In genomic region chr1:165282967-165283345, GRCm38 (mm10) we compare ENCODE assay signal across 8 mouse cellular contexts. TPM values are rescaled to one million over a fixed set of nuclear protein-coding genes. Genes with fewer than 3 reads are reported as not detected.
DNase-seq lines count a peak whose midpoint lies in the region; ATAC-seq and TF ChIP-seq lines count a peak whose summit lies in the region.

No protein-coding gene starts in this region.

- ATAC-seq in liver, embryonic 12.5 days: no peak
- no peak for ATAC-seq in liver, postnatal 0 days
- ATAC-seq in forebrain, embryonic 15.5 days (replicated peaks): 0 out of 2 replicates have a peak, but pooled peaks have one; percentile 0

- no peaks in the 10 kb centered on the region for H3K9me3 ChIP-seq in liver, embryonic 12.5 days (replicated peaks)
- no peaks in the 10 kb centered on the region for H3K9me3 ChIP-seq in liver, postnatal 0 days (ENCODE audit: low read length)
- H3K9me3 ChIP-seq in forebrain, embryonic 15.5 days: no peaks in the 10 kb centered on the region
- H3K9me3 ChIP-seq in limb, embryonic 10.5 days (replicated peaks): no peaks in the 10 kb centered on the region

- TF ChIP-seq EP300 in liver, postnatal 0 days (IDR thresholded peaks at IDR 0.05; ENCODE audit: low read depth): no peak

- TF ChIP-seq POLR2A in olfactory bulb, adult 2 months (IDR thresholded peaks at IDR 0.05; ENCODE audit: insufficient read depth, low read depth, low read length): no peak

- H3K4me3 ChIP-seq in liver, embryonic 12.5 days: peak overlapping the region; percentile 52; the same call in 1 of the 2 replicates
- H3K4me3 ChIP-seq in liver, postnatal 0 days (ENCODE audit: low read depth, low read length): no peak overlapping the region
- peak overlapping the region; percentile 90 for H3K4me3 ChIP-seq in forebrain, embryonic 15.5 days
- H3K4me3 ChIP-seq in limb, embryonic 10.5 days: peak overlapping the region; percentile 78
- H3K4me3 ChIP-seq in olfactory bulb, adult 2 months (ENCODE audit: insufficient read depth, low read depth, low read length): peak overlapping the region; percentile 70

- DNase-seq in liver, postnatal 0 days: no peak
- DNase-seq in limb, embryonic 10.5 days (ENCODE audit: low spot score): no peak
- DNase-seq in spleen, postnatal 10 days (ENCODE audit: low spot score in 2 of 2): no peak
- no peak for DNase-seq in urinary bladder, postnatal 25 days (ENCODE audit: low spot score)
- DNase-seq in cerebellum, adult 18-20 months: no peak

- H3K27me3 ChIP-seq in liver, embryonic 12.5 days (replicated peaks): peaks cover 58% of the 10 kb centered on the region
- peaks cover 27% of the 10 kb centered on the region for H3K27me3 ChIP-seq in liver, postnatal 0 days (ENCODE audit: insufficient read depth, low read length)
- no peaks in the 10 kb centered on the region for H3K27me3 ChIP-seq in forebrain, embryonic 15.5 days
- H3K27me3 ChIP-seq in limb, embryonic 10.5 days (ENCODE audit: low read depth, poor library complexity, severe bottlenecking): no peaks in the 10 kb centered on the region

- peaks cover 7% of the 10 kb centered on the region; the same call in 1 of the 2 replicates for H3K4me1 ChIP-seq in liver, embryonic 12.5 days
- H3K4me1 ChIP-seq in liver, postnatal 0 days (ENCODE audit: insufficient read depth): peaks cover 9% of the 10 kb centered on the region
- H3K4me1 ChIP-seq in forebrain, embryonic 15.5 days: peaks cover 48% of the 10 kb centered on the region
- H3K4me1 ChIP-seq in limb, embryonic 10.5 days: peaks cover 39% of the 10 kb centered on the region
- H3K4me1 ChIP-seq in olfactory bulb, adult 2 months (ENCODE audit: control insufficient read depth, insufficient read depth, low read length): peaks cover 18% of the 10 kb centered on the region

- H3K27ac ChIP-seq in liver, embryonic 12.5 days: no peak overlapping the region
- no peak overlapping the region for H3K27ac ChIP-seq in liver, postnatal 0 days (ENCODE audit: low read depth)
- no peak overlapping the region for H3K27ac ChIP-seq in forebrain, embryonic 15.5 days (replicated peaks)
- H3K27ac ChIP-seq in limb, embryonic 10.5 days: 0 out of 2 replicates have a peak overlapping the region, but pooled peaks have one; percentile 96
- H3K27ac ChIP-seq in olfactory bulb, adult 2 months (ENCODE audit: insufficient read depth, low read depth, low read length): no peak overlapping the region

- no peak overlapping the region for H3K9ac ChIP-seq in liver, embryonic 12.5 days
- H3K9ac ChIP-seq in liver, postnatal 0 days (replicated peaks): no peak overlapping the region
- H3K9ac ChIP-seq in forebrain, embryonic 15.5 days (replicated peaks): peak overlapping the region; percentile 95

- no peak for TF ChIP-seq CTCF in liver, postnatal 0 days (IDR thresholded peaks at IDR 0.05; ENCODE audit: low read depth)
- TF ChIP-seq CTCF in olfactory bulb, adult 2 months (IDR thresholded peaks at IDR 0.05; ENCODE audit: insufficient read depth, low read depth, low read length): no peak

- H3K4me2 ChIP-seq in liver, embryonic 12.5 days: peak overlapping the region; percentile 68; the same call in 1 of the 2 replicates
- H3K4me2 ChIP-seq in liver, postnatal 0 days (ENCODE audit: low read depth, low read length): no peak overlapping the region
- H3K4me2 ChIP-seq in forebrain, embryonic 15.5 days (replicated peaks): peak overlapping the region; percentile 75

- H3K36me3 ChIP-seq in liver, embryonic 12.5 days: no peaks in the 10 kb centered on the region
- no peaks in the 10 kb centered on the region for H3K36me3 ChIP-seq in liver, postnatal 0 days (replicated peaks; ENCODE audit: insufficient read depth, low read length)
- H3K36me3 ChIP-seq in forebrain, embryonic 15.5 days: no peaks in the 10 kb centered on the region
- H3K36me3 ChIP-seq in limb, embryonic 10.5 days: peaks cover 3% of the 10 kb centered on the region; the same call in 1 of the 2 replicates

- 23% methylated on average over 7 of the region's 7 CpGs for WGBS in liver, embryonic 12.5 days (ENCODE audit: insufficient replicate concordance)
- WGBS in liver, postnatal 0 days (ENCODE audit: insufficient replicate concordance): 37% methylated on average over 7 of the region's 7 CpGs
- 2% methylated on average over 7 of the region's 7 CpGs for WGBS in forebrain, embryonic 15.5 days
- WGBS in limb, embryonic 10.5 days: 12% methylated on average over 7 of the region's 7 CpGs
- WGBS in olfactory bulb, adult 2 months: 35% methylated on average over 7 of the region's 7 CpGs

RNA-seq across cellular contexts. Expression of gene Gpr161, which starts 12.6 kb away (rescaled TPM):
- polyA plus RNA-seq in liver, embryonic 12.5 days (2016; fragmentation: Nextera tagmentation; extraction: Ambion mirVana): 0.14 and 0.20 TPM in 2 replicates
- 0.06 and 0.07 TPM in 2 replicates for polyA plus RNA-seq in liver, postnatal 0 days (2015; fragmentation: Nextera tagmentation; extraction: Ambion mirVana)
- 4.2 and 4.3 TPM in 2 replicates for polyA plus RNA-seq in forebrain, embryonic 15.5 days (2015; fragmentation: Nextera tagmentation; extraction: Ambion mirVana)
- 1.5 and 1.9 TPM in 2 replicates for polyA plus RNA-seq in limb, embryonic 10.5 days (2016; fragmentation: Nextera tagmentation; extraction: Ambion mirVana)
- polyA plus RNA-seq in olfactory bulb, adult 2 months (2012; ENCODE audit: insufficient read depth, insufficient read length, low replicate concordance, missing spikeins): not detected in 2 replicates

RNA-seq across cellular contexts. Expression of gene Tiprl, which starts 46.2 kb away (rescaled TPM):
- polyA plus RNA-seq in liver, embryonic 12.5 days (2016; fragmentation: Nextera tagmentation; extraction: Ambion mirVana): 55.9 and 58.7 TPM in 2 replicates
- 41.3 and 41.4 TPM in 2 replicates for polyA plus RNA-seq in liver, postnatal 0 days (2015; fragmentation: Nextera tagmentation; extraction: Ambion mirVana)
- polyA plus RNA-seq in forebrain, embryonic 15.5 days (2015; fragmentation: Nextera tagmentation; extraction: Ambion mirVana): 152 and 162 TPM in 2 replicates
- 81.4 and 91.7 TPM in 2 replicates for polyA plus RNA-seq in limb, embryonic 10.5 days (2016; fragmentation: Nextera tagmentation; extraction: Ambion mirVana)
- polyA plus RNA-seq in olfactory bulb, adult 2 months (2012; ENCODE audit: insufficient read depth, insufficient read length, low replicate concordance, missing spikeins): not detected in 2 replicates
